Mouse (Mus musculus) kidney, adult 11 months (tissue): ENCODE data around the gene Myof.
A peak's percentile ranks its signal among the peaks of the same experiment; 100 is the strongest.

Experiments
- DNase-seq: peaks from one replicate; pipeline ENCODE4 v3.0.0; 2022

Gene Myof

DNA sequence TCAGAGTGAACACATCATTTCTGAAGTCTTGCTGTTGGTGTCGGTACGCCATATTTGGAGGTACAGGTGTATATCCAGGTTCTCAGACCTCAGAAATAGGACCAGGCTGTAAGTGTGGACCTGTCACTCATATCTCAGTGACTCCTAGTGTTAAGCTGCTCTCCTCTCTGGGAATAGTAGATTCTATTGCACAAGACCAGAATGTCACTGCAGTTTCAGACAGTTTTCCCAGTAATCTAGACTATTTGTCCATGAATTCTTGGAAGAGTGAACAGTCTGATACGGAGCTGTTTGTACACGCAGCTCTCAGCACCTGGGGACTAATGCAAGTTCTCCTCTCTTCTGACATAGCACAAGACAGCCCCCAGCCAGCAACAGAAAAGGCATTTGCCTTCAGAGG is 42.4 kb downstream of the Myof start:
- no peak for DNase-seq

DNA sequence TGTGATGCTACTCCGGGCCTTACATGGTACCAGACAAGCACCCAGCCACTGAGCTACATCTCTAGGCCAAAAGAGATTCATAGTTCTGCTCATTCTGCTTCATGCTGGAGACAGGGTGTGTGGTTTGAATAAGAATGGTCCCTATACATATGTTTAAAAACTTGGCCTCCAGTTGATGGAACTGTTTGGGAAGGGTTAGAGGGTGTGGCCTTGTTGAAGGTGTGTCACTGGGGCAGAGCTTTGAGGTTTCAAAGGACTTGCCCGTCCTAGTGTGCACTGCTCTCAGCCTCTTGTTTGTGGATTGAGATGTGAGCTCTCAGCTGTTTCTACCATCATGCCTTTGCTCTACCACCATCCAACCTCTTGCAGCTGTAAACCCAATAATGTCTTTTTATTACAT is 43.4 kb downstream of the Myof start:
- DNase-seq = no peak

DNA sequence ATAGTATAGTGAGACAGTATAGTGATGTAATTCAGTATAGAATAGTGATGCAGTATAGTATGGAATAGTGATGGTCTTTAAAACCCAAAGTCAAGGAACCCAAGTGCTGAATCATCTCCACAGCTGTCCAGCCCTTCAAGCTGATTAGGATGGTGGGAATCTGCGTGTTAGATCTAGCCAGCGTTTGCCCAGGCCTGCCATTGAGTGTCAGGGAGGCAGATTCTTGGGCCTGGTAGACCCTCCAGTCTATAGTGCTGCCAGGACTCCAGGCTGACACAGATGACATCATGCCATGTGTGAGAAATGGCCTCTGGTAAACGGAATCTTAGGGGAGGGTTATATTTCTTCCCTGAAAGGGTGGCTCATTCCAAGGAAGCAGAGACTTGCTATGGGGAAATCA is 49.1 kb downstream of the Myof start:
- DNase-seq = no peak

DNA sequence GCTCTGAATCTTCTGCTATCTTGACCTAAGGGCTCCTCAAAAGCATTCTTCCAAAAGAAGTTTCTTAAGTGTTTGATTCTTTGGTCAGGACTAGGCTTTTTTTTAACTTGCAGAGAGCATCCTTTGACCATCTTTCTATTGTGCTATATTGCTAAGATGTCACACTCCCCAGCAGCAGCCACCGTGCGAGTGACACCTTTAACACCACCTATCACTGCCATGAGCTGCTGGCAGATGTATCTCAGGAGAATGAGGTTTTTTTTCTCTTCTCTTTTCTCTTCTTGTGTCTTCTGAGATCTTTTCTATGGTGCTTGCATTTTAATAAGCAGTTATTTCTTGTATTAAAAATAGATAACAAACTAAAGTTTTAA is 51.2 kb downstream of the Myof start:
- DNase-seq = no peak

DNA sequence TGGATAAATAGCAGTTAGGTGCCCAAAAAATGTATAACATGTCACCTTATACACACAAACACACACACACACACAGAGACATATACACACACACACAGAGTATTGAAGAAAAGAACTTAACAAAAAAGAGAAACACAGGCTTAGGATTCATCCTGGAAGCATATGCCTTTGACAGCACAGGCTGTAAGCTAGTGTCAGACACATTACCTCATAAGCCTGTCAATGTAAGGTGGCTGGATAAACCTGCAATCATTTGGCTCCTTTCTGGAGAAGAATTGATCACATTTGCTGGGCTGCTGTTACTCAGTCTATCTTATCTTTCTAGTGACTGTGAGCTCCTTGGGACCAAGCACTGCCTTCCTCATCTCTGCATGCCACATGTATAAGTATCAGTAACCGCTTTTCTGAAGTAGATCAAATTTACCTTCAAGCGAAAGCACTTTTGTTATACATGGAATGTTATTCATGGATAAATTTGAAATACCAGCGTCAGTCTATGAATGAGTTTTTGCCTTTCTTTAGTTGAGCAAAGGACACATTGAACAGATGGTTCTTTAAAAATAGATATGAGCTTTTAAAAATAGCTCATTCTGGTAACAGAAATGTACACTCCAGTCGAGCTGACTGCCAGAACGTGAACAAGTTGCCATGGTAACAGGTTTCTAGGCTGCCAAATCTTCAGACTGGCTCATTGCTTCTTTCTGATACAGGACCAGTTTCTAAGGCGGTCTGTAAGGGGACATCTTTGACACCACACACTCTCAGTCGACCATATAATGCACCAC is 51.8 kb downstream of the Myof start:
- DNase-seq = no peak

DNA sequence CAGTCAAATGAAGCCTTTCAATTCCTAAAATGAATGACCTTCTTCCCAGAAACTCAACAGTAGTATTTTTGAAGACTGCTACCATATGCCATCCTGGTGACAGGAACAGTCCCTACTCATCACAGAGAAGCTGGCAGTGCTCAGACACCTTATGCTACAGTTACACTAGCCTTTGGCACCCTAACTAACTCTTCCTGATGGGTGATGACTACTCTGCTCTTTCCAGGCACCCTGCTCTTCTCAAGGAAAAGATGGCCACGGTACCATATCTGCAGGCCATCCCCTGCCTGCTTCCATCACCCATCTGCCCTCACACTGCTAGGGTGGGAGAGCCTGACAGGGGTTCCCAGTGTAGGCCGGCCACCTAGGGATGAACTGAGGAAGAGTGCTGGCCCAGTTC is 53.4 kb downstream of the Myof start:
- no peak for DNase-seq

DNA sequence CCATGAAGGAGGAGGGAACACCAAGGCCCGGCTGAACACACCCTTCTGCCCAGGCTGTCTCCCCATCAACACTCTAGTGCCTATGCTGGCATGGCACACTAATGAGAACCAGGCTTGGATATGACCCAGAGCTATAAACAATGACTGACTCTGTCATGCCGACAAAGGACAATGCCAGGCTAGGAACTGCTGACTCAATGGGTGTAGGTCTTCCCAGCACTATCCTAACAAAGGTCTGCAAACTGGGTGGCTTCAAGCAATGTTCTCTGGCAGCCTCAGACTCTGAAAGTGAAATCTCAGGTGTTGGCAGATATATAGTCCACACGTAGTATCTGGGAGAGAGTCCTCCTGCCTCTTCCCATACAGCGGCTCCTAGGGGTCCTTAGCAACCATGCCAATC is 55.2 kb downstream of the Myof start:
- no peak for DNase-seq

DNA sequence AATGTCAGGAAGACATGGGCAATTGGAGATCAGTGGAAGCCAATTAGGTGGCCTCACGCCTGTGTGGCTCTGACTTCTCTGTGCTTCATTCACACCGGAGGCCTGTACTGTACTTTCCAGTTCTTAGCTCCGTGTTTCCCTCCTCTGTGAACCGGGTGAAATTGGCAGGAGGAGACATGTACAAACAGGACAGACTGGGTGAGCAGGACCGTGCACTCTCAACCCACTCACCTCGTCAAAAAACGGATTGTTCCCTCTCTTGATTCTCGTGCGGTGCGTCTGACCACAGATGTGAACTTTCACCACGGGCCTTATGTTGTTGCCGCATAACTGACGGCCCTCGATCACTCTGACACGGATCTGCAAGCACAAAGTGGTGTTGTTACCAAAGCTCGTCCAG is 57.6 kb downstream of the Myof start:
- no peak for DNase-seq

DNA sequence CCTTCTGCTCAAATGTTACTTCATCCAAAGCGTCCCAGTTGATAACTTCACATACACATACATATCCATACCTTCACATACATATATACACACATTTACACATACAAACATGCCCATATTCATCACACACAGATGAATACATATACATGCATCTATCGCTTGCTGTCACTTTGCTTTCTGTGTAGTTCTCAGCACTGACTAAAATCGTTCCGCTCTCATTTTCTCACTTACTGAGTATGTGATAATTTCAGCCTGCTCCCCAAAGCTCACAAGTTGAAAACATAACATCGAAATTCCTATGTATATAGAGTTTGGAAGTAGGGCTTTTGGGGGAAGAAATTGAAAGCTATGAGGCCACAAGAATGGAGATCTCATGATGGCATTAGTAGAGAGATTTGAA is 67.4 kb downstream of the Myof start:
- no peak for DNase-seq

DNA sequence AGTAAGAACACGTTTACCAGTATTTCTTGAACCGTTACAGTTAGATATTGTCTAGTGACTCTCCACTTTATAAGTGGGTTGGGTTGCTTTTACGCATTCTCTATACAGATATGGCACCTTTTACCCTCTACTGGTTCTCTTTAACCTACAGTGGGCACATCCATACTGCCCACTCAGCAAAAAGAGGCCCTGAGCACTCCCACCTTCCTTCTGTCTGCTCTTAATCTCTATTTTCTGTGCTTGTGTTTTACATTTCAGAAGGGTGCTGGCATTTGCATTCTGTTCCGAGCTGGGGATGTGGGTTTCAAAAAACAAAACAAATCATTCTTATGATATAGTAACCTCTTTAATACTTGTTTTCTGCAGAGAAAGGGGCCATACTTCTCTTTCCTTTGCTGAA is 72.8 kb downstream of the Myof start:
- DNase-seq = no peak

DNA sequence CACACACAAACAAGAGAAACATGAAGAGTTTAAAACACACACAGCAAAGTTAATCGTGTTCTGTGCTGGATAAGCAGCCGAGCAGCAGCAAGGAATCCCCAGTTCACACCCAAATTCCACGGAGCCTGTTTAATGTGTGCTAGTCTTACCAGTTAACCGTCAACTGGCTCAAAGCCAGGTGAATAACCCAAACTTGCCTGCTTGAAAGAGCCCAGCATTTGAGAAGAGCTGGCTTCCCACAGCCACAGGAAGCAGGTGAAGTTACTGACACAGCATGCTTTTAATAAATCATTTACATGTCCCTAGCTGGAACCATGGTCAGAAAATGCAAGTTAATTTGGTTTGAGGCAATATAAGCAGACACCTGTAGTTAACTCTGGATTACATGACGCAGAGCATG is 73.4 kb downstream of the Myof start:
- peak; percentile 85 for DNase-seq

DNA sequence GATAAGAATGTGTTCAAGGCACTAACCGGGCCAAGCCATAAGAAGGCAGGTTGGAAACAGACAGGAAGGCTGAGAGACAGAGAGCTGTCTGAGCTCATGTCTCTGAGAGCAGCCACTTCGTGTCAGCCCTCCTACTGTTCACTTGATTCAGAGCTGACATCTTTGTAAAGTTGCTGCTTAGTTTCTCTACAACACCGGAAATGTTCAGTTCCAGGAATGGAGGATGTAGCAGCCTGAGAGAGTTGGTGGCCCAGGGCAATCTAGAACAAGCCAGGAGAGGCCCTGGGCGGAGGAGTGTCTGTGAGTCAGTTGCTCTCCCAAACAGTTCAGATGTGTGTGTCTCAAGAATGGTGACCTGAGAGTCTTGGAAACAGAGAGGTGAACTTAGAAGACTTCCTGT is 77.5 kb downstream of the Myof start:
- DNase-seq = no peak

DNA sequence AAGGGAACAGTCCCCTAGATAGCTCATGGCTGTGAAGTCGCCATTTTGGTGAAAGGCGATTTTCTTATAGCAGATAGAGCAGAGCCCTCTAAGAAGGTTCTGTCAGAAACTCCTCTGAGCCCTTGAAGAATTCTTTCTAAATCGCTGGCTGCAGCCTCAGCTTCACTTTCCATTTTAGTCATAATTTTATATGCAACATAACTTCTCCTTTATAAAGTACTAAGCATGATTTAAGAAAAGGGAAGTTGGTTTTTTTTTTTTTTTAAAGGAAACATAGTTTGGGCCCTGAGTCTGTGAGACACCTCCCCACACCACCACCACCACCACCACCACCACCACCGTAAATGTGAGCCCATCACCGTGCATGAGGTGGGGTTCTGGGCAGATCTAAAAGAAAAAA is 80.0 kb downstream of the Myof start:
- DNase-seq = no peak

DNA sequence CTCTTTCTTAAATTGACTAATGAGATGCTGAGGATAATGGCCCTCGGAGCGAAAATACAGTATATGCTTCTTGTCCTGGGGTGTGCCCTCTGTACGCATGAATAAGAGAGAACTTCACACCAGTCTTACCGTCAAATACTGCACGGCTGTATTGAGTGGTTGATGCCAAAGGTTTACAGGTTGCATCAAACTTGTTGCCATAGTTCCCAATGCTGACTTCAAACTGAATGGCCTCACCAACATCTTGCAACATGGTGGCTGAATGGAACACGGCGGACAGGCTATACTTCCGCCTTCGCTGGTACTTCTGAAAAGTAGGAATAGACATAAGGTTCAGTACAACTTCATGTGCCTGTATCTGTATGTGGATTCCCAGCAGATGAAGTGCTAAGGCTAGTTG is 82.6 kb downstream of the Myof start:
- no peak for DNase-seq

DNA sequence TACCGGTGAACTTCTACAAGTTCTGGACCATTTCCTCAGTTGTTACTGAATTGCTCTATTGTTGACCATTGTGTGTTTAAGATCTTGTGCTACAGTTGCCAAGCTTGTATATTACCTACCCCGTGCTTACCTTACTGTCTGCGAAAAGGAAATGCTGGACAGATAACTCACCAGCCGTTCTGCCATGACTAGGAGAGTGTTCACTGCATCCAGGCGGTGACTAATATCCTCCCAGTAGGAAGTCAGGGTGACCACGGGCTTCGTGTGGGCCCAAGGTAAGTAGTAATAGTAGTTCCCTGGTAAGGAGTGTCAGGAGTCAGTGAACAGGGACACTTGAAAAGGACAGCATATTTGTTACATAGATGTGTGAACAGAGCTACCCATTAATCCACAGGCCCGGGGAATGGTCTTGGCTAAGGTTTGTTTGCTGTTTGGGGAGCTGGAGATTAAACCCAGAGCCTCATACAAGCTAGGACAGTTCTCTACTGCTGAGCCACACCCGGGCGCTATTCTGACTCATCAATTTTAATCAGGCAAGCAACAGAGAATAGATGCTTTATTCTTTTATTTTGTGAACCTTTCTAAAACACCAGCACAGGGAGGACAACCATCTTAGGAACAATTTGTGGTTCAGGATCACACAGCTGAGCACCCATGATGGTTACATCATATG is 83.7 kb downstream of the Myof start:
- no peak for DNase-seq

DNA sequence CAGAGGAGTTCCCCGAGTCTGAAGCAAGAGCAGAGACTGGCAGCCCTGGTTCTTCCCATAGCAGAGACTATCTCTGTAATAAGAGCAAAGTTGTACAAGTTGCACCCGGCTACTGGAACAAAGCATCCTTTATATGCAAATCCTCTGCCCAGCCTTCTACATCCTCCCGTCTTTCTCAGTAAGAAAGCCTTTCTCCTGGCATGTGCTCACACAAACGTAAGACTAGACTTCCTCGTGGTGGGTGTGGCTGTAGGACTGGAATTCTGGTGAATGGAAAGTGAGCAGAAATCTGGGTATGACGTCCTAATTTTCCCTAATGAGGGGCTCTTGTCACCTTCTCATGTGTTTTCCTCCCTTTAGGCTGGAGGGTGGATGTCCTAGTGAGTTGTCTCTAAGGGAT is 84.3 kb downstream of the Myof start:
- DNase-seq = no peak

DNA sequence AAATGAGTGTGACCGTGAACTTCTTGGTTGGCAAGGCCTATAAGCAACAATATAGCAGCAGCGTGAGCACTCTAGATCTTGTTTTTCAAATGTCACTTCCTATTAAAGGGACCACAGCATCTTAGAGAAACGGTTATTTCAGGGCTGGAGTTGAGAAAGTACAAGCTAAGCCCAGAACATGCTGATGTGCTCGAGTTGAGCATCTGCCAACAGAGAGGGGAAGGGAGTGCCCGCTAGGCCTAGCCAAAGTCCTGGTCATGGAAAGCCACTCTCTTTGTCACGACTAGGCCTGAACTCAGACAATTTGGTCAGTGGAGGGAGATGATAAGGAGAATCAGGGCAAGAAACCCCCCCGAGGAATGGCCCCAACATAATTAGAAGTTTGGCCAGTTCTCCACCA is 86.1 kb downstream of the Myof start:
- DNase-seq = no peak

DNA sequence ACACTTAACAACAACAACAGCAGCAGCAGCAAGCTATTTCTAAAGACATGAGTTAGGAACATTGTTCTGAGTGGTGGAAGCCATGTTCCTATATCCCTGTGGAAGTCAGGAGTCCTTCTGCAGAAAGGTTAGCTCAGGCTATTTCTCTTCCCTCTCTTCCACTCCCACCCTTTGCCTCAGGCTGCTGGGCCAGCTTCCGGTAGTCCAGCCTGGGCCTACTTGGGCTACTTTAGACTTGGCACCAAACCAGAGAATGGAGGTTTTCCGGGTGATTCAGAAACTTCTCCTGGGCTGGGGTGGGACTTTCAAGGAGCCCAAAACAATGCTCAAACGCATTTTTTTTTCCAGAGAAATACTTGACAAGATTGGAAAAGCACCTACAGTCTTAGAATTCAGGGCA is 87.4 kb downstream of the Myof start:
- no peak for DNase-seq

DNA sequence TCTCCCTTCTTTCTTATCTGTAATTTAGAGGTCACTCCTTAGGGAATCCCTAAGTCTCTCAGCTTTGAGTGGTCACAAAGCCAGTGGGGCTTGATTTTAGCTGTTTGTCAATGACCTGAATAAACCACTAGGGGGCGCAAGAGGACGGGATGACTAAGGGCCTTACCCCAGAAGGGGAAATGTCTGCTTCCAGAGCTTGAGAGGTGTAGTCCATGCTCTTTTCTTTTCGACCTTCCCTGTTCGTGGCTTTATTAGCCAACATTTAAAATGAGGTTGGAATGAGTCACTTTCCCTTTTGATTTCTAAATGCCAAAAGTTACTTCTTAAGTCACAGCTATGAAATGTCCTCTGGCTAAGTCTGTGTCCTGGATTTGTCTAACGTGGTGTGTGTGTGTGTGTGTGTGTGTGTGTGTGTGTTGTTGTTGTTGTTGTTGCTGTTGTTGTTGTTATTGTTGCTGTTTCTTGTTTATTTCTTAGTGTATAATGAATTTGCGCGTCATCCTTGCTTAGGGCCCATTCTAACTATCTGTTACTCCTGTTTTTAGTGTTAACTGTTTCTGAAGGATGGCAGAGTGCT is 87.9 kb downstream of the Myof start:
- DNase-seq = peak; percentile 55

DNA sequence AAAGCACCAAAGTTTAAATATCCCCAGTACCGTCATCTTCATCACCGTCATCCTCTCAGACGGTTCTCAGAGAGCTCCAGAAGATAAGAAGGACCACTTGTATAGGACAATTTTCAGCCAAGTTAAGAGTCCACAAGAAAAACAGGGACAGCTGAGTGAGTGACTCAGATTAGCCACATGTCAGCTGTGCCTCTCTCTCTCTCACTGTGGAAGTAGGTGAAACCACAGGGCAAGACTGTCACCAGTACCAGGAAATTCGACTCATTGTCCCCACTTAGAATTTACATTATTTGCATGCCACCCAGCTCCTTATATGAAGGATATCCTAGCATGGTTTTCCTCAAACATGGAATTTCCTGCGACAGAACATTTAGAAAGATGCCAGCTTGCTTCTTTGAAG is 88.6 kb downstream of the Myof start:
- DNase-seq = no peak

DNA sequence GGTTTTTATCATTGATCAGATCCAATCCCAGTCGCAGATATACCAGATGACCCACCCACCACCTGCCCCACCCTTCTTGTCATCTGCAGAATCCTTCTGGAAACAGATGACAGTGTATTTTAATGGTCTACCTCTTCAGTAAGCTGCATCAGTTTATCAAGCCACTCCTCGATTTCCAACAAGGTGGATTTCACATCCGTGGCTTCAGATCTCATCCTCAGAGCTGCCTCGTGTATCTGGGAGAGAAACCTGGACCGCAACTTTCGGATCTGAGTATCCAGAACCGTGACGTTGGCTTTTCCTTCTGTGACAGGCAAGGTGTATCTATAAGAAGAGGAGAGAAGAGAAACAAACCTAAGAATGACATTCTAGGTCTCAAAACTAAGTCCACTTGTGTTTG is 89.1 kb downstream of the Myof start:
- DNase-seq = no peak

DNA sequence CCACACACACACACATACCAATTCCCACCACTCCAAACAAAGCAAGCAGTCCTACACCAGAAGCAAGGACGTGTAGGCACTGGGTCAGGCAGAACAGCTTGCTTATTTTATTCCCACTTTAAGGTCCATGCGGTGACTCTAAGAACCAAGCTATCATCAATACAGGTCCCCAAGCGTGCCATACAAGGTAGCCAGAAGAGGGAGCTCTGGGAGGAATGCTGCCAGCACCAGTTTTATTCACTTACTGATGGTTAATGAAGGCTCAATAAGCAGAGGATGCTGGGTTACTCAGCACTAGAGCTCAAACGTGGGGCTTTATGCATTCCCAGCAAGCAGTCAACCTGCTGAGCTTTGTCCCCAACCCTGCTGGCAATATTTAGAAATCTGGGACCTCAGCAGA is 96.7 kb downstream of the Myof start:
- DNase-seq = no peak

DNA sequence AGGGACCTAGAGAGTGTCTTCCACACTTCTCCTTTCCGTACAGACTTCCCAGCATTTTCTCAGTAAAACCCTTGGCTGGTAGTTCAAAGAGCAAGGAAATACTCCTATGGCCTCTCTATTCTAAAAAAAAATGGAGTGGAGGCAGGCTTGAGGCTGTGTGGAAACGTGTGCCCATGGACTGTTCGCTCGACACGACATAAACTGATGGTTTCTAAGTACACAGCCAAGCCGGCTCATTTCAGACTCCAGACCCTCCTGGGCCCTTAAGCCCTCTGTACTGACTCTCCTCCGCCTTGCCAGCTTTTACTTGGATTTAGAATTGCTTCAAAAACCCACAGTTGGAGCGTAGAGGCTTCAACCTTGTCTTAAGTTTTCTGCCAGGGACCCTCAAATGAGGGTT is 97.3 kb downstream of the Myof start:
- DNase-seq = no peak

DNA sequence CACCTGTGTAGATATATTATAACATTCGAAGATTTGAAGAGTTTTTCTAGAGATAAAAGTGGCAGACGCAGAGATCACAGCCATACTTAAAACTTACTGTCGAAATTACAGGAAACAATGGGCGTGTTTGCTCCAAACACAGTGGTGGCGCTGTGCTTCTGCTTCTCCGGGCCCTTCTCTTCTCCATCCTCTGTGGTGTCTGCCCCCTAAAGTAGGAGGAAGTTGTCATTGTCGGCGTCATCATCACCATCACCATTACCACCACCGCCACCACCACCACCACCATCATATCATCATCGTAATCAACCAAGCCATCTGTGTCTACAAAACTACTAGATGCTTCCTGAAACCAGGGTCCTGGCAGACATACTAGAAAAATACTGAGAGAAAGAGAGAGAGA is 104.2 kb downstream of the Myof start:
- no peak for DNase-seq

DNA sequence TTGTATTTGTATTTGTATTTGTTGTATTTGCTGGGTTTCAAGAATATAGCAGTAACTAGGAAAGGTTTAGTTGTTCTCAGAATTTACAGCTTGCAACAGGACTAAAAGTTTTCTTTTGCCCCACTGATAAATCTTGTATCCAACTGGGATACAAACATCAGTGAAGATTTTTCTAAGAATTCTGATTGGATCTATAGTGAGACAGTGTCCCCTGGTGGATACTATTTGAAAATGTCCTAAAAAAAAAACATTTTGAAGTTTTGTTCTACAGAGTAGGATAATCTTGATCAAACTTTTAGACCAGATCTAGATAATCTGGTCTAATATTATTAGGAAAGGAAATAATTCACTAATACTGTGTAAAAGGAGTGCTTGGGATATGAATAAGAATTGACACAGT is 106.3 kb downstream of the Myof start:
- no peak for DNase-seq
